Mouse (Mus musculus): ENCODE results near the gene Sim1. TPM values are rescaled to one million over a fixed set of nuclear protein-coding genes. Genes with fewer than 3 reads are reported as not detected.

Gene Sim1
- polyA plus RNA-seq, 1 experiment: not detected

DNA sequence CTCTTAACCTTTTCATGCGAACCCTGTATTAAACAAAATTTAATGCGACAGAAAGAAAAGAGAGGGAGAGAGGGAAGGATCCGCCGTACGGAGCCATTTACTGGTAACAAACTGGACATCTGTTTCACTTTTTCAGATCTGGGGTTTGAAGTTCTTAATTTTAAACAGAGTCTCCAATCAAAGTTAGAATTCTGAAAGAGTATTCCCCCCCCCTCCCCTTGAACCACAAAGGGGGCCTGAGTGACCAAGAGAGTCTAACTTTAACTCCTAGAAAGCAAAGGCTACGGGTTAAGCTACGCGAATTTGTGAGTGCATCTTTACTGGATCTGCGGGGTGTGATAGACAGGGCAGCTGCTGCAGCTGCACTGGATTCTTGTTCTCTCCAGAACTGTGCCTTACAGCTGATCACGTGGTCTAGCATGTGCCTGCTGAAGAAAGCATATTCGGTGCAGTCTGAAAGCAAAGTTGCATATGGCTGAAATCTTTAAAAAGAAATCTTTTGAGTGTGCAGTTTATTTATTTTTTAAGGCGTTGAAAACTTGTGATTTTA lies 16.4 kb downstream of the Sim1 start:
- WGBS: 7% methylated on average over 12 of the region's 12 CpGs
- TF ChIP-seq POLR2A (IDR thresholded peaks at IDR 0.05; ENCODE audit: control insufficient read depth, extremely low read depth, insufficient read depth, low read length, poor library complexity) (no peak), CTCF (IDR thresholded peaks at IDR 0.05; ENCODE audit: borderline replicate concordance, control insufficient read depth, extremely low read depth, insufficient read depth, low read length, poor library complexity) (no peak)
- Histone ChIP-seq H3K4me1 (replicated peaks; ENCODE audit: control insufficient read depth, insufficient read depth, low read length) (no peaks in the 10 kb centered on the region), H3K4me3 (ENCODE audit: control insufficient read depth, insufficient read depth, low read length) (no peak overlapping the region), H3K27me3 (ENCODE audit: control insufficient read depth, insufficient read depth, low read length) (peaks cover 6% of the 10 kb centered on the region), H3K36me3 (ENCODE audit: control insufficient read depth, insufficient read depth, low read length) (no peaks in the 10 kb centered on the region), H3K27ac (ENCODE audit: control insufficient read depth, insufficient read depth, low read length) (no peak overlapping the region)
- DNase-seq: no peak

DNA sequence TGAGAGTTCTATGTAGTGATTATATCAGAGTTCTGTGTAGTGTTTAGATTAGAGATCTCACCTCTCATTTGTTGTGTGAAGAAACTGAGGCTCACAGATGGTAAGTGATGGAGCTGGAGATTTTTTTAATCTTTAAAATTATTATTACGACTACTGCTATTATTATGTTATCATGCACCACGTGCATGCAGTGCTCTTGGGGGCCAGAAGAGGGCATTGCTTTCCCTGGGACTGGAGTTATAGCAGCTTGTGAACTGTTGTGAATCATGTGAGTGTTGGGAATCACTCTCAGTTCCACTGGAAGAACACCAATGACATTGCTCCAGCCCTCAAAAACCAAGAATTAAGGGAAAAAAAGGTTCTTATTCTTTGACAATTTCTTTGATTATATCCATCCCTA lies 21.1 kb downstream of the Sim1 start:
- H3K36me3 ChIP-seq (ENCODE audit: control insufficient read depth, insufficient read depth, low read length): no peaks in the 10 kb centered on the region
- TF ChIP-seq POLR2A (IDR thresholded peaks at IDR 0.05; ENCODE audit: control insufficient read depth, extremely low read depth, insufficient read depth, low read length, poor library complexity) (no peak), CTCF (IDR thresholded peaks at IDR 0.05; ENCODE audit: borderline replicate concordance, control insufficient read depth, extremely low read depth, insufficient read depth, low read length, poor library complexity) (no peak)
- no peak overlapping the region for H3K4me3 ChIP-seq (ENCODE audit: control insufficient read depth, insufficient read depth, low read length)
- H3K4me1 ChIP-seq (replicated peaks; ENCODE audit: control insufficient read depth, insufficient read depth, low read length): no peaks in the 10 kb centered on the region
- no peak for DNase-seq
- H3K27me3 ChIP-seq (ENCODE audit: control insufficient read depth, insufficient read depth, low read length): no peaks in the 10 kb centered on the region
- no peak overlapping the region for H3K27ac ChIP-seq (ENCODE audit: control insufficient read depth, insufficient read depth, low read length)
- 52% methylated on average over 2 of the region's 2 CpGs for WGBS

DNA sequence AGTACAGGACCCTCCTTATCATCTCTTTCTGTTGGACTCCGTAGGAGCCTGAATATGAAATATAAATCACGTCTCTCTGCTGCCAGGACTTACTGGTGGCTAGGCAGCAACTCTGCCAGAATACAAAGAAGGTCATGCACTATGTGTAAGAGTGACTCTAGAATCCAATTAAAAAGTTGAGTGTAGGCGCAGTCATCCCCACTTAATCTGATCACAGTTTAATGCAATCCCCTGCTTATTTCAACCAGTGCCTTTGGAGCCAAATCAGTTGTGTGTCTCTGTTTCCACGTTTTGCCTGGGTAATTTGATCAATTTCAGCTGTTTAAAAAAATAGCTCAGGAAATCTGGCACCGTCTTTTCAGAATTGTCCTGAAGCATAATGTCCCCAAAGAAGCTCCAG lies 34.7 kb downstream of the Sim1 start:
- WGBS: 78% methylated on average over 5 of the region's 5 CpGs
- Histone ChIP-seq H3K27me3 (ENCODE audit: control insufficient read depth, insufficient read depth, low read length) (no peaks in the 10 kb centered on the region), H3K4me1 (replicated peaks; ENCODE audit: control insufficient read depth, insufficient read depth, low read length) (no peaks in the 10 kb centered on the region), H3K27ac (ENCODE audit: control insufficient read depth, insufficient read depth, low read length) (no peak overlapping the region), H3K4me3 (ENCODE audit: control insufficient read depth, insufficient read depth, low read length) (no peak overlapping the region), H3K36me3 (ENCODE audit: control insufficient read depth, insufficient read depth, low read length) (no peaks in the 10 kb centered on the region)
- no peak for DNase-seq
- TF ChIP-seq CTCF (IDR thresholded peaks at IDR 0.05; ENCODE audit: borderline replicate concordance, control insufficient read depth, extremely low read depth, insufficient read depth, low read length, poor library complexity) (no peak), POLR2A (IDR thresholded peaks at IDR 0.05; ENCODE audit: control insufficient read depth, extremely low read depth, insufficient read depth, low read length, poor library complexity) (no peak)

DNA sequence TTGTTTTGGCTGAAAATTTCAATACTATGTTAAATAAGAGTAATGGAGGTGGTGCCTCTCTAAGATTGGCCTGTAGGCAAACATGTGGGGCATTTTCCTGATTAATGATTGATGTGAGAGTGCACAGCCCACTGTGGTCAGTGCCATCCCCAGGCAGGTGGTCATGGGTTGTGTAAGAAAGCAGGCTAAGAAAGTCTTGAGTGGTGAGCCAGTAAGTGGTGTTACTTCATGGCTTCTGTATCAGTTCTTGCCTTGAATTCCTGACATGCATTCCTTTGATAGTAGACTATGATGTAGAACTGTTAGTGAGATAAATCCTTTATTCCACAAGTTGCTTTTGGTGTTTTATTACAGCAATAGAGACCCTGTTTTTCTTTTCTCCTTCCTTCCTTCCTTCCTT lies 41.1 kb downstream of the Sim1 start:
- no peaks in the 10 kb centered on the region for H3K27me3 ChIP-seq (ENCODE audit: control insufficient read depth, insufficient read depth, low read length)
- H3K27ac ChIP-seq (ENCODE audit: control insufficient read depth, insufficient read depth, low read length): no peak overlapping the region
- no peaks in the 10 kb centered on the region for H3K36me3 ChIP-seq (ENCODE audit: control insufficient read depth, insufficient read depth, low read length)

DNA sequence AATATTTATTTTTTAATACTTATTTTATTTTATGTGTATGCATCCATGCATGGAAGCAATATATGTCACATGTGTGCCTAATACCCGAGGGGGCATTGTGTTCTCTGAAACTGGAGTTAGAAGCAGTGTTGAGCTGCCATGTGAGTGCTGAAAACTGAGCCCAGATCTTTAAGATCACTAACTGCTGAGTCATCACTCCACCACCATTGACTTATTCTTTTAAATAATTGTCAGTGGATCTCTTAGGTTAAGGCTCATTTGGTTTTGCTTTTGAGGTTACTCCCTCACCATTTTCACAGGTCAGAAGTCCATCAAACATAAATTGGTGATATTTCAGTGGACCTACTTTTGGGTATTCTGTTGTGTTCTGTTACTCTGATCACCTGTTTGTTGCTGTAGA lies 79.1 kb downstream of the Sim1 start:
- WGBS: 46% methylated on average over 1 of the region's 1 CpGs
- TF ChIP-seq CTCF (IDR thresholded peaks at IDR 0.05; ENCODE audit: borderline replicate concordance, control insufficient read depth, extremely low read depth, insufficient read depth, low read length, poor library complexity) (no peak), POLR2A (IDR thresholded peaks at IDR 0.05; ENCODE audit: control insufficient read depth, extremely low read depth, insufficient read depth, low read length, poor library complexity) (no peak)
- no peaks in the 10 kb centered on the region for H3K4me1 ChIP-seq (replicated peaks; ENCODE audit: control insufficient read depth, insufficient read depth, low read length)
- no peak overlapping the region for H3K27ac ChIP-seq (ENCODE audit: control insufficient read depth, insufficient read depth, low read length)
- H3K27me3 ChIP-seq (ENCODE audit: control insufficient read depth, insufficient read depth, low read length): no peaks in the 10 kb centered on the region
- H3K36me3 ChIP-seq (ENCODE audit: control insufficient read depth, insufficient read depth, low read length): no peaks in the 10 kb centered on the region
- no peak overlapping the region for H3K4me3 ChIP-seq (ENCODE audit: control insufficient read depth, insufficient read depth, low read length)
- no peak for DNase-seq

More for the DNA sequence above, 41.1 kb downstream of the Sim1 start:
- TF ChIP-seq CTCF (IDR thresholded peaks at IDR 0.05; ENCODE audit: borderline replicate concordance, control insufficient read depth, extremely low read depth, insufficient read depth, low read length, poor library complexity) (no peak), POLR2A (IDR thresholded peaks at IDR 0.05; ENCODE audit: control insufficient read depth, extremely low read depth, insufficient read depth, low read length, poor library complexity) (no peak)
- Histone ChIP-seq H3K4me3 (ENCODE audit: control insufficient read depth, insufficient read depth, low read length) (no peak overlapping the region), H3K4me1 (replicated peaks; ENCODE audit: control insufficient read depth, insufficient read depth, low read length) (no peaks in the 10 kb centered on the region)
- no peak for DNase-seq

DNA sequence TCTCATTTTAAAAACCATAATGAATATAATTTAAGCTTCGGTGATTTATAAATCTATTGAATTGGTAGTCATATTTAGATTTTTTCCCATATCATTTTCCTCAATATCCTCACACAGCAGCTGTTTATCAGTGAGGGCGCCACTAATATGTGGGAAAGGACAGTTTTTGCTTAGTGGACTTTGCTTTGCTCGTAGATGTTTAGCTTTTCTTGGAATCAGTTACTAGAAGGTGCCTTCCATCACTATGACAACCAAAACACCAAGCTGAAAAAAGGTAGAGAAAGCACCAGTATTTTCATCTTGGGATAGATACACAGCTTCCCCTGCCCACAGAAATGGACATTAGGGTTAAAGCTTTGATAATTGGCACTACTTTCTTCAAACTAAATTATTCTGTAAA lies 87.3 kb downstream of the Sim1 start:
- H3K4me1 ChIP-seq (replicated peaks; ENCODE audit: control insufficient read depth, insufficient read depth, low read length): no peaks in the 10 kb centered on the region
- no peak for TF ChIP-seq CTCF (IDR thresholded peaks at IDR 0.05; ENCODE audit: borderline replicate concordance, control insufficient read depth, extremely low read depth, insufficient read depth, low read length, poor library complexity)
- TF ChIP-seq POLR2A (IDR thresholded peaks at IDR 0.05; ENCODE audit: control insufficient read depth, extremely low read depth, insufficient read depth, low read length, poor library complexity): no peak
- H3K27ac ChIP-seq (ENCODE audit: control insufficient read depth, insufficient read depth, low read length): no peak overlapping the region
- no peaks in the 10 kb centered on the region for H3K27me3 ChIP-seq (ENCODE audit: control insufficient read depth, insufficient read depth, low read length)
- no peaks in the 10 kb centered on the region for H3K36me3 ChIP-seq (ENCODE audit: control insufficient read depth, insufficient read depth, low read length)
- 96% methylated on average over 3 of the region's 3 CpGs for WGBS
- DNase-seq: no peak
- H3K4me3 ChIP-seq (ENCODE audit: control insufficient read depth, insufficient read depth, low read length): no peak overlapping the region

DNA sequence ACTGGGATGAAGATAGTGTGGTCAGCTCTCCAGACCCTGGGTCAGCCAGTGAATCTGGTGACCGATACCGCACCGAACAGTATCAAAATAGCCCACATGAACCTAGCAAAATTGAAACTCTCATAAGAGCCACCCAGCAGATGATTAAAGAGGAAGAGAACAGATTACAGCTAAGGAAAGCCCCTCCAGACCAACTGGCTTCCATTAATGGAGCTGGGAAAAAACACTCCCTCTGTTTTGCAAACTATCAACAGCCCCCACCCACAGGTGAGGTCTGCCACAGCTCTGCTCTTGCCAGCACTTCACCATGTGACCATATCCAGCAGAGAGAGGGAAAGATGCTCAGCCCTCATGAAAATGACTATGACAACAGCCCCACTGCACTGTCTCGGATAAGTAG lies 89.1 kb downstream of the Sim1 start:
- H3K36me3 ChIP-seq (ENCODE audit: control insufficient read depth, insufficient read depth, low read length): no peaks in the 10 kb centered on the region
- H3K27me3 ChIP-seq (ENCODE audit: control insufficient read depth, insufficient read depth, low read length): no peaks in the 10 kb centered on the region
- no peak for DNase-seq
- no peak overlapping the region for H3K27ac ChIP-seq (ENCODE audit: control insufficient read depth, insufficient read depth, low read length)
- H3K4me3 ChIP-seq (ENCODE audit: control insufficient read depth, insufficient read depth, low read length): no peak overlapping the region
- TF ChIP-seq CTCF (IDR thresholded peaks at IDR 0.05; ENCODE audit: borderline replicate concordance, control insufficient read depth, extremely low read depth, insufficient read depth, low read length, poor library complexity) (no peak), POLR2A (IDR thresholded peaks at IDR 0.05; ENCODE audit: control insufficient read depth, extremely low read depth, insufficient read depth, low read length, poor library complexity) (no peak)
- no peaks in the 10 kb centered on the region for H3K4me1 ChIP-seq (replicated peaks; ENCODE audit: control insufficient read depth, insufficient read depth, low read length)
- 94% methylated on average over 4 of the region's 4 CpGs for WGBS
